Mouse (Mus musculus): Measurements from ENCODE around the gene Sema5b. TPM values are rescaled to one million over a fixed set of nuclear protein-coding genes. Genes with fewer than 3 reads are reported as not detected.

Gene Sema5b
- total RNA-seq, 2 experiments from 2014 or later, result 0.43 to 9.0 TPM

DNA sequence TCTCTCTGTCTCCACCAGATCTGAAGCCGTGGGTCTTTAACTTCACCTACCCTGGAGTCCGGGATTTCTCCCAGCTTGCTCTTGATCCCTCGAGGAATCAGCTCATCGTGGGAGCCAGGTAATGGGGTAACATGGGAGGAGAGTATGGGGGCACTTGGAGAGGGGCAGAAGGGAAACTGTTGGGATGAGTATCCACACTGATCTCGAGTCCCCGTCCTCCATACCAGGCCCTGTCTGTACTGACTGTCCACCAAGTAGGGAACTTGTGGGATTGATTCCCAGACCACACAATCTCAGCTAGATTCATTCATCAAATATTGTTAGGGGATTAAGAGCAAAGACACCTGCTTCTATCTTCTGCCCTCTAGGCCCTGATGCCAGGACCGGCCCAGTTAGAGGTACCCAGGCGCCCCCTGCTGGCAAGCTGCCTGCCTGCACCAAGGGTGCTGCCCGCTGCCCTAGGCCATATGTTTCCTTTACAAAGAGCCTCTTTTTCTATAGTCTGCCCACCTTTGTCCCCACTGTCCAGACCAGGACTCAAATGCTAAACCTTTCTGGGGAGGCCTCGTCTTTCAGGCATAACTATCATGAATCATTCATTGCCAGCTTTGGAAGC lies 87.2 kb downstream of the Sema5b start:
- DNase-seq (ENCODE audit: low spot score in 2 of 2), result peak; percentile 85 to 86

DNA sequence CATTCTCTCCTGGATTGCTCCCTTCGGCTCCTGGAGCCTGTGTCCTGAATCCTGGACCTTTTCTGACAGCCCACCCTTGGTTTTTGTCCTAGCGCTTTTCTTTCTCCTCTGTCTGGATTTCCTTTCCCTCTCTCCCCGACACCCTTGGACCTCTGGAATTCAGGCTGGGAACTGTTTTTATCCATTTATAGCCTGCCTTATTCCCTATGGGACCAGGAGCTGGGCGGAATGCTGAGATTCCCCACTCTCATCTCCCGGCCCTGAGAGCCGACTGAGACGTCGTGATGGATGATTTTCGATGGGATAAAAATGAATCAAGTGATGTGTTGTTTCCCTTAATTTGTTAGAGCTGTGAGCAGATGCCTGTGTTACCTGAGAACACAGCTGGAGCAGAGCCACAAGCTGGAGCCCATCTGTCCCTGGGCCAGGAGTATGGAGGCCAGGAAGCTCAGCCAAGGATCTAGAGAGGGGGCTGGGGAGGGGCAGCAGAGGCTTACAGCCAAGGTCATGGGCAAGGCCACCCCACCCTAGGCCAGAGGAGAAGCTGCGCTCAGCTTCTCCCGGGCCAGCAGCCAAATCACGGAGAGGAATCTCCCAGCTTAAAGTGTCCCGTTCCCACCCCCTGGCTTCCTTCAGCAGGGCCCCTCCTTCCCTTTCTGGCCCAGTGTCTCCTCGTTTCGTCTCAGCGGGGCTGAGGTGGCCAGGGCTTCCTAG lies 89.7 kb downstream of the Sema5b start:
- peak; percentile 46 for DNase-seq (ENCODE audit: low spot score in 2 of 2)

DNA sequence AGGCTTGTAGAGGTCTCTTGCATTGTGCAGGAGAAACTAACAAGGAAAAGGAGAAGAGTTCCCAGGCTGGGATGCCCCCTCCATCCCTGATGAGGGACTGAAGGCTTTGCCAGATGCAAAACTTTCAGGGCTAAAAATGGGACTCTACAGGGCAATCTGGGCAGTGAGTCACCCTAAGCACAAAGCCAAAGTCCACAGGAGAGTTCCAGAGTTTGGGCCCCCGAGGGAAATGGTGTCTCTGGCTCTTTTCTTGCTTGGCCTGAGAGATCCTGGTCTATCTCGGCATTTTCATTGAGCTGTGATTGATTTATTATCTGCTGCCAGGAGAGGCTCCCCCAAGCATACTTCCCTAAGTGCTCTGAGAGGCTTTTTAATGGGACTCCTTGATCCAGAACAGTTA lies 92.1 kb downstream of the Sema5b start:
- no peak for DNase-seq (ENCODE audit: low spot score in 2 of 2)

DNA sequence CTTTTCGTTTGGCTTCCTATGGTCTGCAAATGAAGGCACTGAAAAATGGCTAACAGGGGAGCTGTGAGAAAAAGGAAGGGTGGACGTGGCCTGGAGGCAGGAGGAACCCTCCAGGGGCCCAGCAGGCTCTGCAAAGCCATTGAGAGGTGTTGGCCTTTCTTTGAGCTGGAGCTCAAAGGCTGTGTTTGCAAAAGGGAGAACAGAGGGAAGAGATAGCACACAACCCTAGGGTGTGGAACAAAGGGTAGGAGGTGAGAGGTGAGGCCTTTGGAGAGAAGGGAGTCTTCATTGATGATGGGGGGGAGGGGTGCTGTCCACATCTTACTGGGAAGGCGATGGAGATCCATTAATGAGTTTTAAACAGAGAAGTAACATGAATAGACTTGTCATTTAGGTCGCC lies 94.0 kb downstream of the Sema5b start:
- no peak for DNase-seq (ENCODE audit: low spot score in 2 of 2)

DNA sequence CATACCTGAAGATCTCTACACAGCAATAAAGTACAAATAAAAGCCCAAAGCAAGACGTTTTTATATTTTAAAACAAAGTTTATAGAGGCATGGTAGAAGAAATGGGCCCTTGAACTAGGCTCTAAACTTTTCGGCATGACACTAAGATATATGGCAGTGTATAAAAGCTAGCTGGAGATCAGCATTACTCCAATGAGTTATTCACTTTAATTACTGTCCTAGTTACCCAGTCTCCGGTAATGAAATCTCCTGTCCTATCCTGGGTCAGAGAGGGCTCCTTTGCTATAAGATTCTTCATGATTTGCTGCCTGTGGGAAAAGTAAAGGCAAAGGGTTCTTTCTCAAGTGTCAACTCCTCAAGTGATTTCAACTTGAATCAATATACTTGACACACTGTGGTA lies 98.6 kb downstream of the Sema5b start:
- no peak for DNase-seq (ENCODE audit: low spot score in 2 of 2)

DNA sequence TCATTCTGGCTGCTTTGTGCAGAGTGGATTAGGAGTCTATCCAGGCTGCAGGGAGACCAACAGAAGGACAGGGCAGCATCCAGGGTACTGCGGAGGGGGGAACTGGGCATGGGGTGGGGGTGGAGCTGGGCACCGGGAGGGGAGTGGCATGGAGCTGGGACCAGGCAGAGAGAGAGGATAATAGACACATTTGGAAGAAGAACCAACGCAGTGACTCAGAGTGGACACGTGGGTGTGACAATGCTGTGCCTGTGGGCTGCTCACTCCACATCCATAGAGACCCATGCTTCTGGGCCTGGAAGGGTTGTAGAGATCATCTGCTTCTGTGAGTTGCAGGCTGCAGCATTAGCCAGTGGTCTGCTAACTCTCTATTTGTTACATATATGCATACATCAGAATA lies 107.9 kb downstream of the Sema5b start:
- no peak for DNase-seq (ENCODE audit: low spot score in 2 of 2)

DNA sequence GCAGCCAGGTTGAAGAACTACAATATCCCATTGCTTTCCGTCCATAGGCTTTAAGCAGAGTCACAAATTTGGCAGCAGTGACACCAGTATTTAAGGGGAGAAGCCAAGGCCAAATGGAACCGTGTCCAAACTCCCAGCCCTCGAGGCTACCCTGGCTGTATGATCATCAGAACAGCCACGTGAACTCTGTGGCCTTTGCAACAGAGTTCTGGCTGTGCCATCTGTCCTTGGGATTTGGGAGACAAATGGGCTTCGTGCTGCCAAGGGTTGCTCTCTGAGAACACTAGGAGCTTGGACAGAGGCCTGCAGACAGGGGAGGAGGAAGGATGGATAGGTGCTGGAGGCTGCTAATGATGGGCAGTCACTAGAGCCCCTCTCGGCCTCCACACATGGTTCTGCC lies 111.3 kb downstream of the Sema5b start:
- peak; percentile 48 to 61 for DNase-seq (ENCODE audit: low spot score in 2 of 2)

DNA sequence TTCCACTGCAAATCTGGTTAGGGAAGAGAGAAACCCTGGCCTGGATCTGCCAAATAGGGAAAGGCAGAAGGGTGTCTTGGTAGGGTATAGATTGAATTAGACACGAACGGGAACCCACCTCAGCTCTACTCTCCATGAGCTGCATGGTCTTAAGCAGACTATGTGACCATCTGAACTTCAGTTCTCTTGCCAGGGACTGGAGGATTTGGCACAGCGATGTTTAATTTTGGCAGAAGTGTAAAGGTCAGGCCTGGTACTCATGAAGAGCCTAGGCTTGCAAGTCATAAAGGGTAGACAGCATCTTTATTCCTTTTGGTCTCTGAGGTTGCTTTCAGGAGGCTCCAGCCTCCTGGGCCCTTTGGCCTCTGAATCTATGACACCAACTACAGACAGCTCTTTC lies 111.8 kb downstream of the Sema5b start:
- no peak for DNase-seq (ENCODE audit: low spot score in 2 of 2)

DNA sequence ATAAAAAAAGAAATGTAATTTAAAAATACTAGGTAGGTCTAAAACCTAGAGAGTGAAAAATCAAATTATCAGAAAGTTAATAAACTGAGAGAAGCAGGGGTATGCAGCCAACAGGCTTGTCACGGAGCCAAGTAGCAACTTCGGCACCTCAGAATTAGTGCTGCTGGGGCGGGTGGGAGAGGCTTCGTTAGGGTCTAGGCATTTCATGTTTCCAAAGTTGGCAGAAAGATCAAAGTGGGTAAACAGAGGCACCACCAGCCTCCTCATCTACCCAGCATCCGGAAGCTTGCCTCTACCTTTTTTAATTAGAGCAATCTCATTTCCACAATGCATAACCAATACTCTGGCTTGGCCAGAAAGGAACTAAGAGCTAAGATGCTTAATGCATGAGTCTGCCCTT lies 113.0 kb downstream of the Sema5b start:
- no peak for DNase-seq (ENCODE audit: low spot score in 2 of 2)

DNA sequence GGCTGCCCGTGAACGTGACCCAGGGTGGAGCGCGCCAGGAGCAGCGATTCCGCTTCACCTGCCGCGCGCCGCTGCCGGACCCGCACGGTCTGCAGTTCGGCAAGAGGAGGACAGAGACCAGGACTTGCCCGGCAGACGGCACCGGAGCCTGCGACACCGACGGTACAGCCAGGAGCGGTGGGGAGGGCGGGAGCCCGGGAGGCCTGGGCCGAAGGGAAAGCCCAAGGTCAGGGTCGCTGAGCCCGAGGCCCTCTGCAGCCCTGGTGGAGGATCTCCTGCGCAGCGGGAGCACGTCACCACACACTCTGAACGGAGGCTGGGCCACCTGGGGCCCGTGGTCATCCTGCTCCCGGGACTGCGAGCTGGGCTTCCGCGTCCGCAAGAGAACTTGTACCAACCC lies 119.3 kb downstream of the Sema5b start:
- no peak for DNase-seq (ENCODE audit: low spot score in 2 of 2)

DNA sequence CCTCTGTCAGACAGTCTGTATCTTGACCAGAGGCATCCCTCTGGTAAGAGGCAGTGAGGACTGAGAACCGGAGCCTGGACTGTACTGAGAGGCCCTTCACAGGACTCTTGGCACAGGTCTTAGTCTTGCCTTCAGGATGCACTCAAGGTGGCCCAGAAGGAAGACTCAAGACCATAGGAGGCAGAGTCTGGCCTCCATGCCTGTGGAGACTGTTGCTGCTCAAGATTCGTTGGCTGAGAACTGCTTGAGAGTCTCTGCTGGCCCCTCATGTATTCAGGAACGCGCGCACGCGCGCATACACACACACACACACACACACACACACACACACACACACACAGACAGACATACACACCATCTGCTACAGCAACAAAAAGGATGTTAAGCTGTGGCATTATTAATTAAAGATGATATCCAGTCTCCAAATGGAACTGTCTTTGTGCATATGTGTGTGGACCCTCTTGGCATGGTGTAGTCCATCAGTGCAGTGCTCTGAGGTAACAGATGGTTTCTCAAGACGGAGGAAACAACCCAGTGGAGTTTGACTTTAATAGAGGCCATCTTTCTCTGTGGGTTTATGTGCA lies 123.0 kb downstream of the Sema5b start:
- no peak for DNase-seq (ENCODE audit: low spot score in 2 of 2)

DNA sequence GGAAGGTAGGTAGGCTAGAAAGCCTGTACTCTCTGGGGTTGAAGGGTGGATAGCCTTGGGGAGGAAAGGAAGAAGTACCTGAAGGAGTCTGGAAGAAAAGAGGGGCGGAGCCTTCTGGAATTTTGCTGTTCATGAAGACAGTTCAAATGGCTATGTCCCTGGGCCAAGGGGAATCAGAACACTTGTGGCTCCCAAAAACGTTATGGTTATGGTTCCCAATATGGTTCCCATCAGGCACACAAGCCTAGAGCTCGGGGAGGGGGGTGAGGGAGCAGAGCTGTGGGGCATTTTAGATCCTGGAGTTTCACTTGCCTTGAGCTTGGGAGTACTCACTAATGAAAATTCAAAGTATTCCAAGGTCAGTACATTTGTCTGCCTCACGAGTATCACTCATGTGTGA lies 123.9 kb downstream of the Sema5b start:
- DNase-seq (ENCODE audit: low spot score in 2 of 2), result no peak

DNA sequence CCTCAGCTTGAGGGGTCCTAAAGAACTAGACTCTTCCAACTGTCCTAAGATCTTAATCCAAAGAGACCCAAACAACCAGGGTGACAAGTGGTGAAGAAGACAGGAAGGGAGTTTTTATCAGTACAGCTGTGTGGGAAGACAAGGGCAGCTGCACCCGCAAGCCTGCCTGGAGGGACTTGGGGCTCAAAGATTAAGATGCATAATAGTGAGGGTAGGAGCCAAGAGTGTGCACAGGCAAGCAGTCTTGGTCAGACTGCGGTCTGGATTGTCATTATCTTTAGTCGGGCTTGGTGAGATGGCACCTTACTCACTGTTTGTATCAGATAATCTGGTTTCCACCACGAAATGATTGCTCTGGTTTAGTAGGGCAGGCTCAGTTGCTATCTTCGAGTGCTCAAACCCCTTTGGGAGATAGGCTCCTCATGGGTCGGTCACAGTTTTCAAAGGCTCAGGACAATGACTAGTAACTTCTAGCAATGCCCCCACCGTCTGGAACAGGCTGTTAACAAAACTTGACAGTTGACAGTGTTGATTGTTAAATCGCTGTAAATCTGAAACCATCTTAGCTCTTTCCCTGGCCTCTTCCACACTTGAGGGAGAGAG lies 136.7 kb downstream of the Sema5b start:
- DNase-seq (ENCODE audit: low spot score in 2 of 2), result no peak

DNA sequence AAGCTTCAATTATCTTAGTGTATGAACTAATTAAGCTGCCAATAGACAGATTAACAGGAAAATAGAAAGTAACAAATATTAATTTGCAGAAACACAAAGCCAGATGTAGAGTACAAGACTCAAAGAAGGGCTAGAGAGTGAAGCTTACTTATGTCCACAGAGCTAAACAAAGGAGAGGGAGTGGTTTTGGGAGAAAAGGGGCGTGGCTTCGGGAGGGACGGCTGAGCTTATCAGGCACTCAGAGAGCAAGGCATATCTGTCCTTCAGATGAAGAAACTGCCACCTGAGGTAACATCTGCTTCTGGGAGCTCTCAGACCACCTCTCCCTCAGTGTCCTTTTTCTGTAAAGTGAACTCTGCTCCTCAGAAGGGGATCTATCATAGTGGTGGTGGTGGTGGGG lies 137.5 kb downstream of the Sema5b start:
- no peak for DNase-seq (ENCODE audit: low spot score in 2 of 2)

DNA sequence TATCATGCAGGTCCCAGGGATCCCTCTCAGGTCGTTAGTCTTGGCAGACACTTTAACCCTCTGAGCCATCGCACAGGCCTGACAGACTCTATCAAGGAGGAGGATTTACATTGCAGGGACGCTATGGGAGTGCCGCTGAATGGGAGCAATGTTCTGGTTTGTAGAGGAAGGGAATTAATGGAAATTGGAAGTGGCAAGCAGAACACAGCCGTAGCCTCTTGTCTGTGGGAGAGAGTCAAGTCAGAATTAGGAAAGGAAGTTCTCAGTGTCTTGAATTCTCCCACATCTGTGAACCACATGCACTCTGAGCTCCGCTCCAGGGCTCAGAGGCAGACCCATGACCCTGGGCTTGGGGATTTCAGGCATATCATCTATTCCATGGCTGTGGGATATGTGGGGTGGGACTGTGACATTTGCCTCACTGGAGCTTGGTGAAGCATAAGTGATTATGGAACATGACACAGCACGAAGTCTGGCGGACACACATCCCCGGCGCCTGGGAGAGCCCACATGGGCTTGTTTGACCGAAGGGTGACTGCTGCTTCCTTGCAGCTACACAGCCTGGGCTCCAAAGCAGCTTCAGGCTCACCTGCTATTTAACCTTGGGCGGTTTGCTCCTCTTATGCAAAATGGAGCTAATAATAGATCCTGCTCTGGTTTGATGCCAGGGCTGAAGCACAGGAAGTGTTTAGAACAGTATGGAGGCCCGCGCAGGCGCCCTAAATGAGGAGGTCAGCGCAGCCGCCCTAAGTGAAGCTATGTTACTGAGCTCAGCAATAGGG lies 140.6 kb downstream of the Sema5b start:
- no peak for DNase-seq (ENCODE audit: low spot score in 2 of 2)

DNA sequence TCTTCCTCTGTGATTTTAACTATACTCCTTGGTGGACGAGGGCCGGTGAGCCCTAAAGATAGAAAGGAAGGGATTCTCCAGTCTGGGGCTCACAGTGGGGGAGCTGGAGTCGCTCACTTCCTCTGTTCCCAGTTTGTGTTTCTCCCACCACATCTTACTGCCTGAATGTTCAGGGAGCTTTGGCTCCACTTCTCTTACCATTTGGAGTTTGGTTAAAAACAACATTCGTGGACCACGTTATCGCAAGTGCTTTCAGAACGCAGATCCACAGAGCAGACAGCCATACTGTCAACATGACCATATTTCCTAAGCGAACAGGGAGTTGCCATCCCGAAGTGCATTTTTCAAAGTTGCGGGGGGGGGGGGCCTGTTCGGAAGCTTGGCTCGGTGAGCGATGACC lies 144.1 kb downstream of the Sema5b start:
- DNase-seq (ENCODE audit: low spot score in 2 of 2), result no peak

DNA sequence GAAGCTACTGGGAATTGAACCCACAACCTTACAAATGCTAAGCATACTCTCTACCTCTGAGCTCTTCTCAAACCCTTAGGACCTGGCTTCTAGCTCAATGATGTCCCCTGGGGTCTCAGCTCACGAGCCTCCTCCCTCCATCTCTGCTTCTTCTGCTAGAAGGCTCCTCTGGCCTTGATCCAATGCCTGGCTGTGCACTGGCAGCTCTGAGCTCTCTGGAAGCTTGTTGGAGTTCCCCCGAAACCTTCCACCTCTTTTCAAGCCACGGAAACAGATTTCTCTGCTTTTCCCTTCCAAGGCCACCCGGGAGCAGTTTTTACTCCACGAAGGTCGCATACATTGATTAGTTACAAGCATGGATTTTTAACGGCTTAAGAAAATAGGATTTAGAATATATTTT lies 145.5 kb downstream of the Sema5b start:
- DNase-seq (ENCODE audit: low spot score in 2 of 2), result no peak

DNA sequence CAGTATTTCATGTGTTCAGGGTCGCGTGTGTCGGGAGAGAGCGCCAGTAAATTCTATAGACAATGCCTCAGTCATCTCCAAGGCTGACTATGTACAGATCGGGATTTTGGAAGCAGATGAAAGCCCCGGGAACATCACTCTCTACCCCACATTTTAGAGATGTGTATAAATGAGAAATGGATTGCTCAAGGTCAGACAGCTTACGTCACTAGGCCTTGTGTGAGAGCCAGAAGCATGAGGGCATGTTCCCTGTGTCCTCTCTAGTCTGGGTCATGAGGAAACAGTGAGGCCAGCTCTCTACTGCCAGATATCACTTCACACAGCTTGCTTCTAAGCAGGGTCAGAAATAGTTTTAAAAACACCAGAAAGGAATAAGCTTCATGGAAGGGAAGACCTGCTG lies 150.7 kb downstream of the Sema5b start:
- peak in 1 of 2 experiments; percentile 57 for DNase-seq (ENCODE audit: low spot score in 2 of 2)

DNA sequence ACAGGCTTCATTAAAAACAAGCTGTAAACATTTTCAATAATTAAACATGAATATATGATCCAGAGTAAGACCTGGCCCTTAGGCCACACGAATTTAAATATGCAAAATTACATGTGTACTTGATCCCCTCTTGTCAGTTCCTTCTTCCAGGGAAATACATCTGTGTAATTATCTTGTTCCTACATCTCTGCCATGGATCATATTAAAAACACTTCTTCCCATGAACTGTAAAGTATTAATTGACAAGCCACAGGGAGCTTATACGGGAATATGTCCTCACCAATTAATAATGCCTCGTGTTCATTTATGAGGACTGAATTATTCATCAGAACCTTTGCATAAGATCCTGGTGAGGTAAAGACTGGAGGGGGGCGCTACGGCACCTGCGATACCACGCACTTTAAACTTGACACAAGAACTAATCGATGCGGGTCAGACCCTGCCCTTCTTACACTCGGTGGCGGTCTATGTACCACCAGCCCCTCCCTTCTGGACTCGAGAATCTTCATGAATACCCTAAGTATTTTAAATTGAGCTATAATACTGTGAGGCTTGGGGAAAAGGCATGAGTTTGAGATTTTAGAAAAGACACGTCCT lies 153.4 kb downstream of the Sema5b start:
- DNase-seq (ENCODE audit: low spot score in 2 of 2), result no peak

DNA sequence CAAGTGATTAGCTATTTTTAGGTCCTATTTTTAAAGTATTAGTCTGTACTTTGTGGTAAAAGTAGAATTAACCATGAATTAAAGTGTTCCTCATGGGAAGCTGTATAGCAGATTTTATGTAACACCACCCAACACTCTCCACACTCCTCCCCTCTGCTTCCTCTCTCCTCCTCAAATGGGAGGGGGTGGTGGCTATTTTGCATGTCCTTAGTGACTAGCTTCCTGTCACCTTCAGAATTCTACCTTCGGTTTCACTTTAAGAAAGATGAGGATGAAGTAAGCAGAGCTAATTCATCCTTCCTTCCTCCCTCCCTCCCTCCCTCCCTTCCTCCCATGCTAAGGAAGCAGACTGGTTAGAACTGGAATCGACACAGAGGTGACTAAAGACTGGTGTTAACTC lies 155.2 kb downstream of the Sema5b start:
- no peak for DNase-seq (ENCODE audit: low spot score in 2 of 2)

DNA sequence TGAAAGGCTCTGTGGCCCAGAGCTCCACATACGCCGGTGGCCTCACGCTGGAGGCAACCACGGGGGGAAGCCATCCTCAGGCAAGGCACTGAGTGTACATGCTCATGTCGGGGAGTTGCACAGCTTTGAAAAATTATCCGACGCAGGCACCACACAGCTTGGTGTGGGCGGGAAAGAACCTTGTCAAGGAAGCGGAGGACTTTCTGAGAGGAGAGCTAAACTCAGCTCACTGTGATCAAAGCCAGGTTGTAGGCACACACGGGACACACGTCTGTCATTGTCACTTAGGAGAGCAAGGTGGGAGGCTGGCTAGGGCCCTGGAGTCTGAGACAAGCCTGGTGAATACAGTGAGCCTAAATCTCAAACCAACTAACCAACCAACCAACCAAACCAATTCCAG lies 160.9 kb downstream of the Sema5b start:
- DNase-seq (ENCODE audit: low spot score in 2 of 2), result no peak

Data from adrenal gland, adult 18-20 months (tissue).